Mouse (Mus musculus) embryonic fibroblast, embryonic 13.5 days (primary cell): ENCODE data around the gene Lbhd2. TPM values are rescaled to one million over a fixed set of nuclear protein-coding genes. Genes with fewer than 3 reads are reported as not detected.

Experiments
- H3K27ac ChIP-seq: 2 replicates; pipeline ENCODE4 v1.5.1; 2012; ENCODE audit warnings: low read length, control low read depth, inconsistent platforms; ENCODE audit not compliant: insufficient read depth
- H3K4me1 ChIP-seq: 2 replicates; pipeline ENCODE4 v1.6.1; 2011; ENCODE audit warnings: low read length; ENCODE audit not compliant: control insufficient read depth, insufficient read depth
- H3K4me3 ChIP-seq: 2 replicates; pipeline ENCODE4 v1.5.1; 2011; ENCODE audit warnings: mild to moderate bottlenecking, control low read depth, low read length; ENCODE audit not compliant: insufficient read depth
- CTCF ChIP-seq: IDR thresholded peaks from 2 replicates; pipeline ENCODE4 v1.5.1; 2011; ENCODE audit warnings: mild to moderate bottlenecking, control low read depth, low read length, moderate library complexity, borderline replicate concordance; ENCODE audit not compliant: insufficient read depth
- POLR2A ChIP-seq: IDR thresholded peaks from 2 replicates; pipeline ENCODE4 v1.6.1; 2011; ENCODE audit warnings: low read depth, mild to moderate bottlenecking, control low read depth, low read length, moderate library complexity
- polyA plus RNA-seq: library from polyadenylated mRNA; stranded (reverse); fragments of >200 nt; gene quantifications from 2 replicates; pipeline ENCODE4 v1.2.4, GENCODE M21; 2011; ENCODE audit warnings: low read depth; ENCODE audit not compliant: missing spikeins, insufficient read length

Lbhd2 gene
- polyA plus RNA-seq, 1 experiment: not detected

GRCm38 (mm10) chr12:111457742-111458141 is 51.1 kb downstream of the Lbhd2 start:
- Histone ChIP-seq H3K4me3 (no peak overlapping the region), H3K27ac (no peak overlapping the region), H3K4me1 (peaks cover 24% of the 10 kb centered on the region)
- TF ChIP-seq POLR2A (no peak), CTCF (no peak)

Other genes with a start within 250 kb of the Lbhd2 start
- 18.5 and 18.8 TPM in 2 replicates for gene Traf3, start 240.4 kb upstream of the Lbhd2 start, polyA plus RNA-seq
- gene 4930595D18Rik, start 222.3 kb upstream of the Lbhd2 start, polyA plus RNA-seq: not detected in 2 replicates
- gene Amn, start 135.7 kb upstream of the Lbhd2 start, polyA plus RNA-seq: 0.48 TPM in 1 of 2 replicates, not detected in the other
- 60.0 and 71.1 TPM in 2 replicates for gene Cdc42bpb, start 29.1 kb upstream of the Lbhd2 start, polyA plus RNA-seq
- gene Exoc3l4, start 10.2 kb downstream of the Lbhd2 start, polyA plus RNA-seq: 6.2 and 6.4 TPM in 2 replicates
- 46.5 and 58.6 TPM in 2 replicates for gene Tnfaip2, start 35.7 kb downstream of the Lbhd2 start, polyA plus RNA-seq
- 0.72 TPM in 1 of 2 replicates, not detected in the other for gene Gm266, start 79.0 kb downstream of the Lbhd2 start, polyA plus RNA-seq
- 357 and 363 TPM in 2 replicates for gene Eif5, start 131.2 kb downstream of the Lbhd2 start, polyA plus RNA-seq
- gene Mark3, start 167.7 kb downstream of the Lbhd2 start, polyA plus RNA-seq: 89.5 and 89.9 TPM in 2 replicates